In the genomic region with DNA sequence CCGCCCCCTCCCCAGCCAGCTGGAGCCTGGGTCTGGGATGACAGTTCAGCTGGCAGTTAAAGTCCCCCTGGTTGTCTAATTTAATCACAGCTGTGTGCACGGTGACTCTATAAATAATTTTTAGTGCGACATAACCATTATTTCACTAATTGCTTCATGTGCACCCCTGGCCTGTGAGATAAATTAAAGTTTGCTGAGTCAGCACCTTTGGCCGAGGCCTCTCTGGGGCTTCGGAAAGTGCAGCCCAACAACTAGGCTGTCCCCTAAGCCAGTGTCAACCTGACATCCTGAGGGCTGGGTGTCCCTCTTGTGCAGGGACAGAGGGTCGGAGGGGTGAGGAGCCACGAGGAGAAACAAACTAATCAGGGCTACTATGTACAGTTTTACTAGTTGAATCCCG, we compare ENCODE assay signal across 2 mouse cellular contexts.
A peak's percentile ranks its signal among the peaks of the same experiment; 100 is the strongest.
TF ChIP-seq lines count a peak whose summit lies in the region.

No protein-coding gene starts in this region.

TF ChIP-seq in CH12.LX, 34 proteins besides CTCF, POLR2A, EP300 and RAD21:
- TF ChIP-seq PAX5 (IDR thresholded peaks at IDR 0.05; ENCODE audit: low read length) = no peak
- no peak for TF ChIP-seq UBTF (IDR thresholded peaks at IDR 0.05; ENCODE audit: low read depth, low read length)
- TF ChIP-seq MAFK (IDR thresholded peaks at IDR 0.05; ENCODE audit: insufficient replicate concordance, low read length) = peak; percentile 98
- TF ChIP-seq E2F4 (IDR thresholded peaks at IDR 0.05; ENCODE audit: insufficient replicate concordance, low read depth, low read length) = no peak

TF ChIP-seq in MEL, 35 proteins besides CTCF, POLR2A, EP300 and RAD21:
- TF ChIP-seq POLR2AphosphoS2 (IDR thresholded peaks at IDR 0.05; ENCODE audit: low read length) = no peak
- TF ChIP-seq MAFK (IDR thresholded peaks at IDR 0.05; ENCODE audit: borderline replicate concordance, low read depth, low read length) = peak; percentile 92
